Mouse (Mus musculus) kidney, embryonic 14.5 days (tissue): ENCODE measurements around the gene Ankrd39. TPM values are rescaled to one million over a fixed set of nuclear protein-coding genes. Genes with fewer than 3 reads are reported as not detected.

Experiments
- ATAC-seq: fragments of 200-750 bp; cut with Nextera tagmentation; 2 replicates; pipeline ENCODE4 v1.8.0; 2017; ENCODE audit warnings: moderate number of reproducible peaks, mild to moderate bottlenecking, moderate TSS enrichment, moderate library complexity; ENCODE audit not compliant: low FRiP score, low TSS enrichment
- H3K27ac ChIP-seq: fragments of 300-500 bp; sonication (generic); 2 replicates; pipeline ENCODE4 v1.5.1; 2014; ENCODE audit warnings: low read depth, mild to moderate bottlenecking, low read length, moderate library complexity, mixed read lengths
- H3K27me3 ChIP-seq: fragments of 300-500 bp; sonication (generic); 2 replicates; pipeline ENCODE4 v1.6.1; 2014; ENCODE audit warnings: mild to moderate bottlenecking, low read length; ENCODE audit not compliant: control insufficient read depth, insufficient read depth
- H3K36me3 ChIP-seq: fragments of 300-500 bp; sonication (generic); 2 replicates; pipeline ENCODE4 v1.6.1; 2014; ENCODE audit warnings: low read length, mixed read lengths; ENCODE audit not compliant: control insufficient read depth, insufficient read depth
- H3K4me1 ChIP-seq: fragments of 300-500 bp; sonication (generic); 2 replicates; pipeline ENCODE4 v1.6.1; 2014; ENCODE audit warnings: low read length, mixed read lengths; ENCODE audit not compliant: control insufficient read depth, insufficient read depth
- H3K4me2 ChIP-seq: fragments of 300-500 bp; sonication (generic); replicated peaks from 2 replicates; pipeline ENCODE4 v1.6.1; 2014; ENCODE audit warnings: low read depth, mild to moderate bottlenecking, low read length
- H3K4me3 ChIP-seq: fragments of 300-500 bp; sonication (generic); 2 replicates; pipeline ENCODE4 v1.5.1; 2014; ENCODE audit warnings: mild to moderate bottlenecking, low read length
- H3K9ac ChIP-seq: fragments of 300-500 bp; sonication (generic); 2 replicates; pipeline ENCODE4 v1.6.1; 2014; ENCODE audit warnings: low read depth, mild to moderate bottlenecking, low read length, moderate library complexity
- H3K9me3 ChIP-seq: fragments of 300-500 bp; sonication (generic); 2 replicates; pipeline ENCODE4 v1.6.1; 2016; ENCODE audit warnings: low read length; ENCODE audit not compliant: control insufficient read depth
- WGBS: fragments of 180-500 bp; shearing (Covaris S2); extraction: QIAGEN DNeasy Blood & Tissue Kit; methylation state at CpG from one replicate; pipeline ENCODE4 v1.1.7; 2014; 5-methylcytosine and 5-hydroxymethylcytosine counted together
- polyA plus RNA-seq: library from polyadenylated mRNA; unstranded; fragments of >200 nt; fragmentation: Nextera tagmentation; extraction: Ambion mirVana; gene quantifications from 2 replicates; pipeline ENCODE4 v1.2.1, GENCODE M21; 2014

Ankrd39 gene
- polyA plus RNA-seq, 1 experiment from 2014 or later: 22.7 TPM

DNA sequence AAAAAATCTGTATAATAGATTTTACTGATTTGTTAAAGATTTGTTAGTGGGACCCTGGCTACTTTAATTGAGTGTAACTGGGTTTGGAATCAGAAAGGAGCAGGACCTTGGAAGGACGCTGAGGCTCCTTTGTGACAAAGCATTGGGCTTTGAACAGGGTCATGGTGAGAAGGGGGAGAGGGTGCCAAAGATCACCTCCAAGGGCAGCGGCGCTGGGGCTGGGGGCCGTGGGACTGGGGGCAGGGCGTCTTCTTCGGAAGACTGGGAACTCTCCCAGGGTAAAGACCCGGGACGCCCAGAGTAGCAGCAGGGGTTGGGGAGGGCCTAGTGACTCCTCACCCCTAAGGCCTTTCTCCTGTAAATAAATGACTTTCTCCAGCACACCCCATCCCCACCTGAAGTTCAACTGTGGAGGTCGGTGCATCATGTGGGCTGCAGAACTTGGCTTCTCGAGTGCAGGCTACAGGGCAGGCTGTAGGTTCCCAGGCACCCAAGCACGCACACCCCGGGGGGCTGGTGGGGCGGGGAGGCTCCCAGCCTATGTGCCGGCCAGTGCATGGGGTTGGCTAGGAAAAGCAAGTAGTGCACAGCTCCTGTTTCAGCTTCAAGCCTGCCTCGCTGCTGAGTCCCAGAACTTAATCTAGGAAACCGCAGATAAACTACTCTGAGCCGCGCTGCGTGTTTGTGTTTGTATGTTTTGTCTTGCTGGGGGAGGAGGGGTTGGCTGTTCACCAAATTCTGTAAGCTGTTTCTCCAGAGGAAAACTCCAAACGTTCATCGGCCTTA, 20.8 kb upstream of the Ankrd39 start:
- ATAC-seq: peak; percentile 69
- Histone ChIP-seq H3K4me3 (no peak overlapping the region), H3K9me3 (no peaks in the 10 kb centered on the region), H3K9ac (no peak overlapping the region; the same call in 1 of the 2 replicates), H3K27ac (peak overlapping the region; percentile 81), H3K36me3 (no peaks in the 10 kb centered on the region), H3K4me1 (peaks cover 48% of the 10 kb centered on the region), H3K4me2 (no peak overlapping the region; the same call in 1 of the 2 replicates), H3K27me3 (no peaks in the 10 kb centered on the region)
- 21% methylated on average over 21 of the region's 21 CpGs for WGBS

DNA sequence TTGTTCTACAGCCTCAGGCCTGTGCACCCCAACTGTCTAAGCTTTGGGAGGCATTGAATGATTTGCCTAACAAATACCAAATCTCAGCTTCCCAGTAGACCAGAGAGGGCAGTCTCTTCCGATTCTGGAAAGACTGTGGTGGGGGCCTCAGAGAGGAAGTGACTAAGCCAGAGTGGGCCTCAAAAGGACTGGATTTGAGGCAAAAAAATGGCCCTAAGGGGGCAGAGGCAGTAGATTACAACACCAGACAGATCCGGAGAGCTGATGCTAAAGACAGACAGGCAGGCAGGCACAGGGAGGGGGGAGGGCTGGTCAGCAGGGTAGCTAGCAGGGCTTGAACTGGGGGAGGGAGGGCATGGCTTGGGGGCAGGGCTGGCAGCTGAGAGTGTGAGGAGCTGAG, 19.2 kb upstream of the Ankrd39 start:
- 13% methylated on average over 2 of the region's 2 CpGs for WGBS
- H3K4me3 ChIP-seq: no peak overlapping the region
- no peak overlapping the region for H3K9ac ChIP-seq
- peaks cover 64% of the 10 kb centered on the region for H3K4me1 ChIP-seq
- H3K4me2 ChIP-seq: no peak overlapping the region
- H3K9me3 ChIP-seq: no peaks in the 10 kb centered on the region
- H3K27ac ChIP-seq: peak overlapping the region; percentile 4; the same call in 1 of the 2 replicates
- ATAC-seq: no peak
- H3K36me3 ChIP-seq: no peaks in the 10 kb centered on the region
- no peaks in the 10 kb centered on the region for H3K27me3 ChIP-seq

DNA sequence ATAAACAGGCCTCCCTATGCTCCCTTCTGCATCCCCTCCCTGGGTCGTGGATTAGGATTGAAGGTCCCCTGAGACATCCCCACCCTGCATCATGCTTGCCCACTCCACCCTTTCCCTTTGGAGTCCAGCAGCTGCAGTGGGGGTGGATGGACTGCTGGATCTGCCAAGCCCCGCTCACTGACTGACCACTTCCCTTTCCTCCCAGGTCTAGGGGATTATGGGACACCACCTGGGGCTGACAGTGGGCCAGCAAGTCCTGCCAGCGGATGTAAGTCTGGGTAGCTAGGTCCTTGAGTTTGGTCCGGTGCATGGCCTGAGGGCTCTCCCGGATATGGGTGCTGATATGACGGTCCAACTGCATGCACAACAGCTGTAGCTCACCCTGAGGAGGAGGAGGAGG, 16.9 kb upstream of the Ankrd39 start:
- Histone ChIP-seq H3K27me3 (no peaks in the 10 kb centered on the region), H3K4me3 (no peak overlapping the region), H3K4me2 (no peak overlapping the region), H3K27ac (no peak overlapping the region), H3K9me3 (no peaks in the 10 kb centered on the region), H3K9ac (no peak overlapping the region), H3K4me1 (peaks cover 62% of the 10 kb centered on the region), H3K36me3 (no peaks in the 10 kb centered on the region)
- ATAC-seq: no peak
- WGBS: 72% methylated on average over 6 of the region's 6 CpGs

DNA sequence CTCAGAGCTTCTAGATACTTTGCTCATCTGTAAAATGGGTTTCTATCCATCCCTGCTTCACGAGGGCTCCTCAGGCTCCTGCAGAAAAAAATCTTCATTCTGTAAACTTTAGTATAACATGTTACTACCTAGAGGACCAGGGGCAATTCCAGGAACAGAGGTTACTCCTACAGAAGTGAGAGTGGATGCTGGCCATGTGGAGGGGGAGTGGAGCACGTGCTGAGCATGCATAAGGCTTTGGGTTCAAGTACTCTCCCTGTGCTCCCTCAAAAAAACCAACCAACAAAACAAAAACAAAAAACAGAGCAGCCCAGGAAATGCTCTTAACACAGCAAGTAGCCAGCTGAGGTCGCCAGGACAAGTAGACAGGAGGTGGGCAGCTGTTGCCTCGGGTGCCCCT, 16.4 kb upstream of the Ankrd39 start:
- H3K27ac ChIP-seq: no peak overlapping the region; the same call in 1 of the 2 replicates
- H3K27me3 ChIP-seq: no peaks in the 10 kb centered on the region
- no peak overlapping the region for H3K4me2 ChIP-seq
- no peak for ATAC-seq
- no peaks in the 10 kb centered on the region for H3K36me3 ChIP-seq
- H3K4me1 ChIP-seq: peaks cover 63% of the 10 kb centered on the region
- 37% methylated on average over 4 of the region's 4 CpGs for whole genome bisulfite sequencing
- H3K9me3 ChIP-seq: no peaks in the 10 kb centered on the region
- H3K4me3 ChIP-seq: no peak overlapping the region
- H3K9ac ChIP-seq: no peak overlapping the region

DNA sequence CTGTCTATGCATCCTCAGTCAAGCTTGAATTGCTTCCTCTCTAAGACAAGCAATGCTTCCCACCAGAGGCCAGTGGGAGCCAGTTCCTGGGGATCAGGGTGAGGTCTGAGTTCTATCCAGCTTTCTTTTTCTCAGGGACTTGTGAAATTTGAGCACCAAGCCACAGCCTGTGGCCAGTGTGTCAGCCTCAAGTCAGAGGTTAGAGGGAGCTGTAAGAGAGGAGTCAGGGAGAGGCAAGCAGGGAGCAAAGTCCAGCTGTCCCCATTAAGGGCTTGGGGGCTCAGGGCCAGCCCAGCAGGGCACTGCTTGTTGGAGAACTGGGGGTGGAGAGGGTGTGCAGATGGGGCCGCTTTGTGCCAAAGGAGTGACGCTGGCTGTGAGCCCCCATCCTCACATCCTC, 16.0 kb upstream of the Ankrd39 start:
- Histone ChIP-seq H3K9me3 (no peaks in the 10 kb centered on the region), H3K4me3 (no peak overlapping the region), H3K27me3 (no peaks in the 10 kb centered on the region), H3K9ac (no peak overlapping the region), H3K4me2 (no peak overlapping the region), H3K4me1 (peaks cover 59% of the 10 kb centered on the region), H3K27ac (peak overlapping the region; percentile 25; the same call in 1 of the 2 replicates), H3K36me3 (no peaks in the 10 kb centered on the region)
- 38% methylated on average over 2 of the region's 2 CpGs for WGBS
- ATAC-seq: peak; percentile 12; the same call in 1 of the 2 replicates

DNA sequence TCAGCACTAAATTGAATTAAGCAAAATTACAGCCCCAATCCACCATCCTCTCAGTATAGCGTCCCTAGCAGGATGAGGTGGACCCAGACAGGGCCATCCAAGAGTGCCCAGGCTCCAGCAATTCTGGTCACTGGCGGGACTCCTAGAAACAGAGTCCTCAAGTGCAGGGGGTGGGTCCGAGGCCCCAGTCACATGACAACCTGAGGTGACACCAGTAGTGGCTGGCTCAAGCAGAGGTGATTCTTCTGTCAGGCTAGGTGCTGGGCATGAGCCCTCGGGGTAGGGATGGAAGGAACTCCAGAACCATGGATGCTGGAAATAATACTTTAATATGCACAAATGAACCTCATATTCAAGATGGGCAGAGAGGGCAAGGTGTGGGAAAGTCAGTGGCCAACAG, 15.1 kb upstream of the Ankrd39 start:
- WGBS: 47% methylated on average over 4 of the region's 4 CpGs
- Histone ChIP-seq H3K27ac (no peak overlapping the region), H3K9me3 (no peaks in the 10 kb centered on the region), H3K4me3 (no peak overlapping the region), H3K4me1 (peaks cover 53% of the 10 kb centered on the region), H3K27me3 (no peaks in the 10 kb centered on the region), H3K36me3 (no peaks in the 10 kb centered on the region), H3K9ac (no peak overlapping the region), H3K4me2 (no peak overlapping the region)
- ATAC-seq: no peak

DNA sequence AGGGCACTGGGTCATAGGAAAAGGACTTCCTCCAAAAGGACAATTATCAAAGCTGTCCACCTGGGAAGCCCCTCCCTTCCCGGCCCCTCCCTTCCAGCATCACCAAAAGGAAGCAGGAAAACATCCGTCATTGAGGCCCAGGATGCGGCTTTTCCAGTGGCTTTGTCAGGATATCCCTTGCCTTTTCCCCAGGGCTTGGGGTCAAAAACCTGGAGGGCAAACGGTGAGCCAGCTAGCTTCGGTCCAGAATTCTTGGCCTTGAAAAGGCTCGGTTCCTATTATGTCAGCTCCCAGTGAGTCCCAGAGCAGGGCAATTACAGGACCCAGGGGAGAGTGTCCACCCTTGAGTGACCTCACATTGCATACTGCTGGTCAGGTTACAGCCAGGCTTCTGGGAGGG, 13.7 kb upstream of the Ankrd39 start:
- no peaks in the 10 kb centered on the region for H3K36me3 ChIP-seq
- peaks cover 40% of the 10 kb centered on the region for H3K4me1 ChIP-seq
- no peaks in the 10 kb centered on the region for H3K9me3 ChIP-seq
- no peak overlapping the region for H3K9ac ChIP-seq
- H3K27me3 ChIP-seq: no peaks in the 10 kb centered on the region
- WGBS: 14% methylated on average over 6 of the region's 6 CpGs
- H3K4me2 ChIP-seq: no peak overlapping the region
- H3K4me3 ChIP-seq: no peak overlapping the region
- ATAC-seq: no peak
- H3K27ac ChIP-seq: no peak overlapping the region

DNA sequence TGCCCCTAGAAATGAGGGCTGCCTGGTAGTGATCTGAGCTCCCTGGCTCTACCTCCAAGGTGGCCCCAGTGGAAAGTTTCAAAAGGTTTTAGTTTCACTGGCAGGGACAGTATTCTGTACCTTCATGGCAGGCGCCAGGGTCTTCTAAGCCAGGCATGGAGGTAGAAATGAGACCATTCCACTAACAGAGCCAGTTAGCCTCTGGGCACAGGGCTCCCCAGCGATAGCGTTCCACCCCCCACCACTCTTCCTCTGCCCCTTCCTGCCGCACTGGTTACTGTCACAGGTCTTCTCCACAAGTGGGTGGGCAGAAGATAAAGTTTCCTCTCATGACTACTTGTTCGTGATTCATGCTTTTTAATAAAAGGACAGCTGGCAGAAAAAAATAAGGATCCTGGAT, 12.6 kb upstream of the Ankrd39 start:
- no peak overlapping the region for H3K27ac ChIP-seq
- H3K36me3 ChIP-seq: peaks cover 6% of the 10 kb centered on the region; the same call in 1 of the 2 replicates
- peaks cover 48% of the 10 kb centered on the region for H3K4me1 ChIP-seq

DNA sequence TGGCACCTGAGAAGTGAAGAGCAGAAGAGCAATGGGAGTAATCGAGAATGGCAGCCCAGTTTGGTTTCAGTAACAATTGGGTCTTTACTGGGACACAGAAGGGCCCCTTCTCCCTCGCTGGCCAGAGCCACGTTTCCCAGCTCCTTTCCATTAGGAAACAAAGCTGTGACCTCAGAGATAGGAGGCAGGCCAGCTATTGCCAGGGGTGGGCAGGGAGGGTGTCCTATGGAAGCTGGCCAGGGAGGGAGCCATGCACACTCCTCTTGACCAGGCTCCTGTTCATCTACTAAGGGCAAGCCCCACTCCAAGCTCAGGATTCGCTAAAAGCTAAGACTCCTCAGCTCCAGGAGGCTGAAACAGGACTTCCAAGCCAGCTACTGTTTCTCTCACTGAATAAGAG, 12.0 kb upstream of the Ankrd39 start:
- H3K27me3 ChIP-seq: no peaks in the 10 kb centered on the region
- H3K4me1 ChIP-seq: peaks cover 54% of the 10 kb centered on the region
- H3K4me2 ChIP-seq: peak overlapping the region; percentile 56
- peak overlapping the region; percentile 97 for H3K9ac ChIP-seq
- peak overlapping the region; percentile 55 for H3K4me3 ChIP-seq
- no peak for ATAC-seq
- H3K27ac ChIP-seq: peak overlapping the region; percentile 100
- WGBS: 8% methylated on average over 4 of the region's 4 CpGs
- H3K9me3 ChIP-seq: no peaks in the 10 kb centered on the region
- peaks cover 11% of the 10 kb centered on the region for H3K36me3 ChIP-seq

More for the DNA sequence above, 12.6 kb upstream of the Ankrd39 start:
- no peaks in the 10 kb centered on the region for H3K9me3 ChIP-seq
- WGBS: 49% methylated on average over 5 of the region's 5 CpGs
- no peak overlapping the region for H3K4me2 ChIP-seq
- H3K4me3 ChIP-seq: no peak overlapping the region
- no peak for ATAC-seq
- no peak overlapping the region for H3K9ac ChIP-seq
- H3K27me3 ChIP-seq: no peaks in the 10 kb centered on the region
